Mouse (Mus musculus) urinary bladder, postnatal 25 days (tissue): ENCODE measurements around the gene Doc2a.
A peak's percentile ranks its signal among the peaks of the same experiment; 100 is the strongest.

Source experiments
- DNase-seq: peaks from one replicate; pipeline ENCODE4 v3.0.0; 2022; ENCODE audit warnings: low spot score

The Doc2a gene

DNA sequence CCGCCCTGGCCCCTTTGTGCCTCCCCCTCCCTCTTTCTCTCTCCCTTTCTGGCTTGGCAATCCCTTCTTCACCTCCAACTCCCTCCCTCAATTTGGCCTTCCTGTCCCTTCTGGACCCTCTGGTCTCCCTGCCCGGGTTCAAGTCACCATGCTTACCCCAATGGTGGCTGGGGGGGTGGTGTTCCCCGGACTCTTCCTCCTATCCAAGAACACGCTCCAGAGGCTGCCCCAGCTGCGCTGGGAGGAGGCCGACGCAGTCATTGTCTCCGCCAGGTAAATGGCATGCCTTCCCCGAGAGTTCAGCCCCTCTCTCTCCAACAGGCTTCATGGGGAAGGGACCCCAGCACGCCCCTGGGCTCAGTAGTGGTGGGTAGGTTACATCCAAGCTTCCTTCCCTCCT lies 23.3 kb upstream of the Doc2a start:
- DNase-seq, result no peak

GRCm38 (mm10) chr7:126825403-126825802 lies 21.8 kb upstream of the Doc2a start:
- DNase-seq, result no peak

GRCm38 (mm10) chr7:126825952-126826351 lies 21.3 kb upstream of the Doc2a start:
- DNase-seq, result no peak

DNA sequence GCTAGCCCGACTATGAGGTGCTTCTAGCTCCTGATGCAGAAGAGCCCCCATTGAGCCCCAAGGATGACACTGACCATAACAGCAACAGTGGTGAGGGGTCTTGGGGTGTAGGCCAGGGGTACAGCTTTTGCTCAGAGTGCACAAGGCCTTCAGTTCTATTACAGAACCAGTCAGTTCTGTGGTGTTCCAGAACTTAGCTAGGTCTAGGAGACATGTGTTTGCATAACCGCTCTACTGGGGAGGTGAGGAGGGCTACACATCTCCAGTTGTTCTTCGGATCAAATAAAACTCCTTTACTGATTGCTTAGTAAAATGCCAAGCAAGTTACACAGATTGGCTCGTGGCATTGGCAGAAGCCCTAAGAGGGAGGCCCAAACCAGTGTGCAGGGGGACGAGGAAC lies 15.7 kb upstream of the Doc2a start, which contains the start of gene 4930451I11Rik:
Gene 4930451I11Rik (minus strand): TSS at position 101 of the 400 bp plus-strand sequence.
- no peak for DNase-seq

DNA sequence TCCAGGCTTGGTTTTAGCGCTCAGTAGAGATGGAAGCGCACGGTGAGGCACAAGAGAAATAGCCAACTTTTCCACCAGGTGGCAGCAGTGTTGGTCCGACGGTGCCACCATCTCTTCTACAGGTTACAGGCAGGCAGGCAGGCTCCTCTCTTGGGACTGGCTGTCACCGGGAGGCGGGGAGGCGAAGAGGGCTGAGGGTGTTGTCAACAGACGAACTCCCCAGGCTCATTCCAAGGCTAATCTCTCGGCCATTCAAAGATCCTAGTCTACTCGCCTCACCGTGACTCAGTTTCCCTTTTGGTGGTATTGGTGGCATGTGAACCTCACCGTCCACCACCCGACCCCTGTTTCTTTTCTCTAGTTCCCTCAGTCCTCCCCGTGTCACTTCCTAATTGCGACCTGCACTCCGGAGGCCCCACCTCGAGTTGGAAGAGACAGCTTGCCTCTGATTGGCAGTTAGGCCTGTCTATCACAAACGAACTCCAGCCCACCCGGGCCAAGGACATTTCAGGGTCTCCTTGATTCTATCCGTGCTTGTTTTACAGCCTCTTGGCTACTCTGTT lies 15.1 kb upstream of the Doc2a start:
- peak; percentile 68 for DNase-seq

- no peak for DNase-seq
Measured at GRCm38 (mm10) chr7:126833294-126833693, 13.9 kb upstream of the Doc2a start.

- DNase-seq, result no peak
Measured at GRCm38 (mm10) chr7:126843276-126843675, 3.9 kb upstream of the Doc2a start.

- DNase-seq, result no peak
Measured at GRCm38 (mm10) chr7:126845516-126845915, 1.7 kb upstream of the Doc2a start.

DNA sequence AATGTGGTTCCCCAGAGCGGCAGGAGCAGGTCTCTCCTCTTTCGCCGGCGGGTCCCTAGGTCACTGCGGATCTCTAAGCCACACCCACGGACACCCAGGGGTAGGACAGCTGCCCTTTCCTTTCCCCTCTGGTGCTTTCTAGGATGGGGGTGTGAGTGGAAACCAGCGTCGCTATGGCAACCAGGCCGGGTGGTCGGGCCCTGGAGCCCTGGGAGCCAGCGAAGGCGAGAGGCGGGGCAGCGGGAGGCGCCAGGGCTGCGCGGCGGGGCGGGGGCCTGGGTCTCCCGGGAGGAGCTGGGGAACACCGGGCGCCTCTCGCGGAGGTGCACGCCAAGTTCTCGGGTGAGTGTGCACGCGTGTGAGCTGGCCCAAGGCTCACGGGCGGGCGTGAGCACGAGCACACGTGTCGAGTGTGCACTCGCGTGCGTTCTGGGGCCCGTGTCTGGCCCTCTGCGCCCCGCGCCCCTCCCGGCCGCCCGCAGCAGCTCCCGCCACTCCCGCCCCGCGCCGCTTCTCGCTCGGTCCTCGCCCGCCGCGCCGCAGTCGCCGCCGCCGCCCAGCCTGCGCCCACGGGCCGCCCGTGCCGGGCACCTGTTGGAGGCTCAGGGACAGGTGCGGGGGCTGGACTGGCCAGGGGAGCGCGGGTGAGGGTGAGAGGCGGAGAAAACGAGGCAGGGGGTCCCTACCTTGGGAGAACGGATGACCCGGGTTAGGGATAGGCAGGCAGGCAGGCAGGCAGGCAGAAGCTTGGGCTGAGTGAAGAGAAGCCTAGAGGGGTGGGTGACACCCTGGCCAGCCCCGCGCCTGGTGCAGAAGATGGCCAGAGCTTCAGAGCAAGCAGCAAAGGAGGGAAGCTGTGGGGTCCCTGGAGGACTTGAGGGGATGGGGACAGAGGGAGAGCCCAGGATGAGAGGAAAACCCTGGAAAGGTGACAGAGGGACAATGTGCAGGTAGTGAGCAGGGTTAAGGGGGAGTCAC lies 494 bp downstream of the Doc2a start:
- no peak for DNase-seq

DNA sequence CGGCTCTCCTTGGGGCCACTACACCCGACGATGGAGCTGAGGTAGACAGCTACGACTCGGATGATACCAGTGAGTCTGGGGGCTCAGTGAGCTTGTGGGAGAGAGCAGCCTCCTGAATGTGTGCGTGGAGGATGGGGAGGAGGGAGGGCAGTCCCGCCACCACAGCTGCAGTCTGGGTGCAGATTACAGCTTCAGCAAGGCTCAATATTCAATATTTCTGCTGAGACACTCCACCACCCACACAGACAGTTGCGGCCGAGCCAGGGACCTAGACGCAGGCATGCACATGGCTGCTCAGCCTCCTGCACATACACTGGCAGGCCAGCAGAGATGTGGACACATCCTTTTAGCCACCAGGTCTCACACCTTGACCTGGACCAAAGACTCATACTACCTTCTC lies 1.6 kb downstream of the Doc2a start:
- no peak for DNase-seq

DNA sequence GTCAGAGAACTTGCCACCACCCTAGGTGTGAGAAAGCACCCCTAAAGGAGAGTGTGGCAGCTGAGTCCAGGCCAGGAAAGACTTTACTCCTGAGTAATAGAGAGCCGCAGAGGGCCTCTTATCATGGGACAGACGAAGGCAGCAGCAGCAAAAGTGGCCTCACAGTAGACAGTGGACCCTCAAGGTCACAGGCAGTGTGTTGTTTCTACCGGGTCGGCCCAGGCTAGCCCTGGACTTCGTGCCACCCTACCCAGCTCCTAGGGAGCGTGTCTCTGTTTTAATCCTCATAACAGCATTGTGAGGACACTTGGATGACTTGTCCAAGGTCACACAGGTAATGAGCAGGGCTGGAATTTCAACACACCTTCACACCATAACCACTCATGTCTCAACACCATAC lies 2.9 kb downstream of the Doc2a start:
- DNase-seq, result no peak

DNA sequence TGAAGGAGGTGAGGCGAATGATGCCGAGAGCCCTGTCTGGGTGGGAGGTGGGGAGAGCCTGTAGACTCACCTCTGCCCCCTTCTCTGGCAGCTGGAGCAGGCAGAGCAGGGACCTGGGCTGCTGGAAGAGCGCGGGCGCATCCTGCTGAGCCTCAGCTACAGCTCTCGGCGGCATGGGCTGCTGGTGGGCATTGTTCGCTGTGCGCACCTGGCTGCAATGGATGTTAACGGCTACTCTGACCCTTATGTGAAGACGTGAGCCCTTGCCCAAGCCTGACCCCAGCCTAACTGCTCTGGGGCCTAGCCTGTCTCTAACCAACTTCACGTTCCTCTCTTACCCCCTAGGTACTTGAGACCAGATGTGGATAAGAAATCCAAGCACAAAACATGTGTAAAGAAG lies 4.0 kb downstream of the Doc2a start:
- DNase-seq, result no peak

GRCm38 (mm10) chr7:126853454-126853853 lies 6.2 kb downstream of the Doc2a start:
- DNase-seq, result no peak

- no peak for DNase-seq
Measured at GRCm38 (mm10) chr7:126855641-126856040, 8.4 kb downstream of the Doc2a start.

GRCm38 (mm10) chr7:126856741-126857420 lies 9.7 kb downstream of the Doc2a start:
- no peak for DNase-seq

DNA sequence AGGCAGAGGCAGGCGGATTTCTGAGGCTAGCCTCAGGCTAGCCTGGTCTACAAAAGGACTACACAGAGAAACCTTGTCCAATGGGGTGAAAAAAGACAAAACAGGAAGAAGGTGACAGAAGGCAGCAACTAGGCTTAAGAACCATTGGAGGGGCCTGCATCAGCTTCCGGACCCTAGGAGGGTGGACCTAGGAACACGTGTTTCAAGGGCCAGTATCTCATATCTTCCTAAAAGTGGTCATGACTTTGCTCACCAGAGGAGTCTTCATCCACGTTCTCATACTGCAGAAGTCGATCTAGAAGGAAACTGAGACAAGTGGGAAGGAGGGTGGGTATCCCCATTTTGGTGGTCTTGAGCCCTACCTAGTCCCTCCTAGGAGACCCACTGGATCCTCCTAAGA lies 13.8 kb downstream of the Doc2a start:
- no peak for DNase-seq

DNA sequence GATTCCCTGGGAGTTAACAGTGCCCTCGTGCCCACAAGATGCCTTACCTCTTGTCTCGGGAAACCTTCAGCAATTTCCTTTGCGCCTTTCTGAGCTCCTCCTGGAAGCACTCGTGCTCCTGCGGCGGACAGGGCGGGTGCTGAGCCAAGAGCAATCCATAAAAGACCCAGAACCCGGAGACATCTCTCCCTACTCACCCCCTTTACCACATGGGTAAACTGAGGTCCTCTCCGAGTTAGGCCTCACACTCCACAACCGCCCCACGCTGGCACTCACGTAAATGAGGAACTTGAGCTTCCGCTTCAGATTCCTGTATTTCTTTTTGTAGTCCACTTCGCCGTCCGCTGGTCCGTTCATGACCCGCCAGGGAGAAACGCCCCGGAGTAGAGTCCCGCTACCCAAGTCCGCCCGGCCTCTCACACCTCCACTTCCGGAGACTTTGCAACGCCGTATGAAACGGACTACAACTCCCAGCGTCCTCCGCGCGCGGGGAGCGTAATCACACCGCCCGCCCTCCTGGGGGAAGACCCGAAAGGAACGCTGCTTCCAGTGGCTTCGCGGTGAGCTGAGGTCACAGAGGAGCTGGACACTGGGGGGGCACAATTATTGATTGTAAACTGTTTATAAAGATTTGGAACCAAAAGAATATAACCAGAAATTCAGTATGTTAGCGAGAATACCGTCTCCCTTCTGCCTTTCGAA lies 14.4 kb downstream of the Doc2a start, which contains the start of gene Hirip3:
Gene Hirip3 (plus strand): TSS at position 544 of the 702 bp plus-strand sequence.
- DNase-seq, result peak; percentile 94

DNA sequence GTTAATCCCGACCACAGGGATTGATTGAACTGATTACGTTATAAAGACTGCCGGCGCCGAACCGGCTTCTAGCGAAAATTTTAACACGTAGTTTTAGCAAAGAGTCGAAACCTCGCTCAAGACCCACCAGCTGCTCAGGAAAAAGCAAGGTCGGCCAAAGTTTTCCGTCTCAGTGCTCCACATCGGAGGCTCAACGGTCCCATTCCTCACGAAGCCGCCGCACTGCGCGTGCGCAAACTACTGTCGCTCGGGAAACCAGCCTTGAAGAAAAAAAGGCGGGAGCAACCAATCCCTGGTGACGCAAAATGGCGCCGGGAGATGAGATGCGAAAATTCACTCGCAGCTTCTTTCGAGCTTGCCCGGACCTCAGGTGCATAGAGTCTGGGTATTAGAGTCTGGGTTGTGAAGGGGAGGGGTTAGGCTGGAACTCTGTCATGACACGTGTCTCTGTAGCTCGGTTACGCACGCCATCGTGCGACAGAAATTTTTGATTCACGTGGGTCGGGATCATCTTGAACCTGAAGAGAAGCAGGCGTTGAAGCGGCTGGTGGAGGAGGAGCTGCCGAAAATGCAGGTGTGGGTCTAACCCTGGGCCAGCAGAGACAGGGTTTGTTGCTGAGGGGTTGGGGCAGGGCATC lies 15.1 kb downstream of the Doc2a start, which contains the start of gene Ino80e:
Gene Ino80e (minus strand): TSS at position 231 of the 638 bp plus-strand sequence.
- DNase-seq, result peak; percentile 93

- no peak for DNase-seq
Measured at GRCm38 (mm10) chr7:126863791-126864190, 16.6 kb downstream of the Doc2a start.

- no peak for DNase-seq
Measured at GRCm38 (mm10) chr7:126867534-126867933, 20.3 kb downstream of the Doc2a start.

DNA sequence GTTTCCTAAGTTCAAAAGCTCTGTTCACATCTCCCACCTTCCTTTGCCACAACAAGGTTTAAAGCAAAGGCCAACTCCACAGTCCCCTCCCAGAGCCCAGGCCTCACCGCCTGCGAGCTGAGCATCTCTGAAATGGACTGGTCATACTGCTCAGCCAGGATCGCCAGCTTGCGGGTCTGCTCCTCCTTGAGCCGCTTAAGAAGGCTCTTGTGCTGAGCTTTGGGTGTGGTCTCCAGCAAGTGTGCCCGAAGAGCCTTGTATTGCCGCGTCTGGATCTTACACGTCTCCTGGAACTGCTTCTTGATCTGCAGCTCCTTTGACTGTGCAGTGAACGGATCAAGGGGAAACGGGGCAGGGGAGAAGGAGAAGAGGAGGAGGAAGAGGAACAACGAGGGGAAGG lies 20.8 kb downstream of the Doc2a start:
- no peak for DNase-seq
